Mouse (Mus musculus) frontal cortex, adult 2 months (tissue): ENCODE data around the gene Gm10840. TPM values are rescaled to one million over a fixed set of nuclear protein-coding genes. Genes with fewer than 3 reads are reported as not detected.

Experiments used
- DNase-seq, 2 experiments: peaks; one replicate each; pipeline ENCODE4 v3.0.0; 2022; ENCODE audit warnings: low spot score in 1 of 2; ENCODE audit errors: extremely low spot score in 1 of 2
- polyA plus RNA-seq: library from polyadenylated mRNA; depleted of rRNA; stranded (reverse); fragments of >200 nt; gene quantifications from 2 replicates; pipeline ENCODE4 v1.2.3, GENCODE M21; 2012

The Gm10840 gene
- polyA plus RNA-seq, 1 experiment: not detected

- peak in 1 of 2 experiments; percentile 47 for DNase-seq
Measured at GRCm38 (mm10) chr11:106159216-106159920, 1.3 kb upstream of the Gm10840 start.

GRCm38 (mm10) chr11:106159921-106160840 is 469 bp upstream of the Gm10840 start:
- peak in 1 of 2 experiments; percentile 84 for DNase-seq

GRCm38 (mm10) chr11:106162237-106162636 is 1.6 kb downstream of the Gm10840 start:
- no peak for DNase-seq

- DNase-seq: no peak
Measured at GRCm38 (mm10) chr11:106163546-106163945, 2.9 kb downstream of the Gm10840 start.

GRCm38 (mm10) chr11:106164601-106165180 is 4.0 kb downstream of the Gm10840 start:
- no peak for DNase-seq

GRCm38 (mm10) chr11:106167435-106167834 is 6.8 kb downstream of the Gm10840 start:
- DNase-seq: no peak

- DNase-seq: no peak
Measured at GRCm38 (mm10) chr11:106170807-106171206, 10.2 kb downstream of the Gm10840 start.

GRCm38 (mm10) chr11:106173228-106173627 is 12.6 kb downstream of the Gm10840 start:
- DNase-seq: no peak

GRCm38 (mm10) chr11:106174372-106174771 is 13.7 kb downstream of the Gm10840 start:
- no peak for DNase-seq

GRCm38 (mm10) chr11:106175081-106175480 is 14.4 kb downstream of the Gm10840 start:
- DNase-seq: no peak

- DNase-seq: no peak
Measured at GRCm38 (mm10) chr11:106176372-106176771, 15.7 kb downstream of the Gm10840 start.

GRCm38 (mm10) chr11:106178036-106178782 is 17.6 kb downstream of the Gm10840 start:
- DNase-seq: no peak

- peak; percentile 54 to 66 for DNase-seq
Measured at GRCm38 (mm10) chr11:106179711-106180448, 19.2 kb downstream of the Gm10840 start.

- DNase-seq: no peak
Measured at GRCm38 (mm10) chr11:106180449-106180801, 19.8 kb downstream of the Gm10840 start.

GRCm38 (mm10) chr11:106187326-106187725 is 26.7 kb downstream of the Gm10840 start:
- no peak for DNase-seq

- no peak for DNase-seq
Measured at GRCm38 (mm10) chr11:106191716-106192115, 31.1 kb downstream of the Gm10840 start.

GRCm38 (mm10) chr11:106192241-106192640 is 31.6 kb downstream of the Gm10840 start:
- no peak for DNase-seq

- no peak for DNase-seq
Measured at GRCm38 (mm10) chr11:106192657-106193370, 32.2 kb downstream of the Gm10840 start.
